Mouse (Mus musculus) midbrain, embryonic 11.5 days (tissue): ENCODE data around the gene Heatr5a. TPM values are rescaled to one million over a fixed set of nuclear protein-coding genes. Genes with fewer than 3 reads are reported as not detected.
A peak's percentile ranks its signal among the peaks of the same experiment; 100 is the strongest.

Experiments used
- ATAC-seq: fragments of 200-750 bp; cut with Nextera tagmentation; 2 replicates; pipeline ENCODE4 v1.8.0; 2017; ENCODE audit warnings: moderate TSS enrichment, moderate library complexity; ENCODE audit not compliant: low FRiP score
- DNase-seq: peaks from one replicate; pipeline ENCODE4 v3.0.0; 2015; ENCODE audit warnings: low spot score; ENCODE audit errors: missing footprints
- H3K27ac ChIP-seq: fragments of 300-500 bp; sonication (generic); 2 replicates; pipeline ENCODE4 v1.5.1; 2014; ENCODE audit warnings: low read depth, low read length
- H3K27me3 ChIP-seq: fragments of 300-500 bp; sonication (generic); 2 replicates; pipeline ENCODE4 v1.6.1; 2014; ENCODE audit warnings: mild to moderate bottlenecking, low read length, moderate library complexity, mixed read lengths; ENCODE audit not compliant: control insufficient read depth, insufficient read depth
- H3K36me3 ChIP-seq: fragments of 300-500 bp; sonication (generic); 2 replicates; pipeline ENCODE4 v1.6.1; 2014; ENCODE audit warnings: mild to moderate bottlenecking, low read length, moderate library complexity, mixed read lengths; ENCODE audit not compliant: control insufficient read depth, insufficient read depth
- H3K4me1 ChIP-seq: fragments of 300-500 bp; sonication (generic); 2 replicates; pipeline ENCODE4 v1.6.1; 2014; ENCODE audit warnings: low read length; ENCODE audit not compliant: control insufficient read depth, insufficient read depth
- H3K4me2 ChIP-seq: fragments of 300-500 bp; sonication (generic); 2 replicates; pipeline ENCODE4 v1.6.1; 2014; ENCODE audit warnings: mild to moderate bottlenecking, moderate library complexity
- H3K4me3 ChIP-seq: fragments of 300-500 bp; sonication (generic); 2 replicates; pipeline ENCODE4 v1.5.1; 2014; ENCODE audit warnings: low read depth, low read length
- H3K9ac ChIP-seq: fragments of 300-500 bp; sonication (generic); 2 replicates; pipeline ENCODE4 v1.6.1; 2014; ENCODE audit warnings: low read length
- H3K9me3 ChIP-seq: fragments of 300-500 bp; sonication (generic); 2 replicates; pipeline ENCODE4 v1.6.1; 2016; ENCODE audit warnings: low read length; ENCODE audit not compliant: control insufficient read depth
- WGBS: fragments of 180-500 bp; shearing (Covaris S2); extraction: QIAGEN DNeasy Blood & Tissue Kit; methylation state at CpG from one replicate; pipeline ENCODE4 v1.1.7; 2014; 5-methylcytosine and 5-hydroxymethylcytosine counted together
- polyA plus RNA-seq: library from polyadenylated mRNA; unstranded; fragments of >200 nt; fragmentation: Nextera tagmentation; extraction: Ambion mirVana; gene quantifications from 2 replicates; pipeline ENCODE4 v1.2.1, GENCODE M21; 2014

Gene Heatr5a
- polyA plus RNA-seq, 1 experiment from 2014 or later, result 9.5 TPM

DNA sequence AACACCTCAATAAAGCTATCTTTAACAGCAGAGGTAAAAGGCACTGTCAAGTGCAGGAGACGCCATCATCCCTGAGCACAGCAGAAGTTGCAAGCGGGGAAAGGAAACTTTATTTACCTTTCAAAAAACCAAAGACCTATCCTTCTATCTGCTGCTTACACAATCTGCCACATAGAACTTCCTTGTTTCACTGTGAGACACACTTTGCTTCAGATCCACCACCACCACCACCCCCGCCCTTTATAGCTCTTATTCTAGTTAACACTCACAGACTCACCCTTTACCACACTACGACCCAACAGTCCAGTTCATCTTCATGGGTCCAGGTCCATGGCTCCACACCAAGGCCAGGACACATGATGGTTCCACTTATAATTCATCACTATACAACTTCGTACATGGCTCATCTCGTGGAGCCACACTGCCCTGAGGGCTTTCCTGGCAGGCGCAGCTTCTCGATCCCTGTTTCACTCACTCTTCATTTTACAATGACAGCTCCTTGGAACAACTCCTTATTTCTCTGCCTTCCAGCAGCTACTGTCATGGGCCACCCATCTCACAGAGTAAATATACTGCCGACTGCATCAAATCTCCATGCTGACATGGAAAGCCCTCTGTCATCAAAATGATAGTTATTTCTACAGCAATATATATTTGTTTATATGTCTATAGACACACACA is 3.1 kb downstream of the Heatr5a start:
- DNase-seq, result no peak
- Histone ChIP-seq H3K27me3 (no peaks in the 10 kb centered on the region), H3K4me3 (no peak overlapping the region), H3K36me3 (no peaks in the 10 kb centered on the region), H3K27ac (no peak overlapping the region), H3K9me3 (no peaks in the 10 kb centered on the region), H3K4me1 (peaks cover 5% of the 10 kb centered on the region; the same call in 1 of the 2 replicates), H3K9ac (no peak overlapping the region), H3K4me2 (no peak overlapping the region)
- 87% methylated on average over 9 of the region's 9 CpGs for WGBS
- no peak for ATAC-seq

DNA sequence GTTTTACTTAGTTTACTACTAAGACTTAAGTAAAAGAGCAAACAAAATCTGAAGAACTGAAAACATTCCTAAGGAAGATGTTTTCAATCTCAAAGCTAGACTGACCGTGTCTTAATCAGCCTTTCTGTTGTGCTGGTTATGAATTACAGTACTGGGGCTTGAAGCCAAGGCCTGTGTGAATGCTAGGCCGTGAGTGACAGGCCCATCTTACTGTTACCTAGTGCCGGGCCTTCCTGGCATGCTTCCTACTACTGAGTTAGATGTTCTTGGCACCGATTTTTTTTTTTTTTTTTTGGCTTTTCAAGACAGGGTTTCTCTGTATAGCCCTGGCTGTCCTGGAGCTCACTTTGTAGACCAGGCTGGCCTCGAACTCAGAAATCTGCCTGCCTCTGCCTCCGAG is 13.5 kb downstream of the Heatr5a start:
- DNase-seq (no peak), ATAC-seq (no peak)

DNA sequence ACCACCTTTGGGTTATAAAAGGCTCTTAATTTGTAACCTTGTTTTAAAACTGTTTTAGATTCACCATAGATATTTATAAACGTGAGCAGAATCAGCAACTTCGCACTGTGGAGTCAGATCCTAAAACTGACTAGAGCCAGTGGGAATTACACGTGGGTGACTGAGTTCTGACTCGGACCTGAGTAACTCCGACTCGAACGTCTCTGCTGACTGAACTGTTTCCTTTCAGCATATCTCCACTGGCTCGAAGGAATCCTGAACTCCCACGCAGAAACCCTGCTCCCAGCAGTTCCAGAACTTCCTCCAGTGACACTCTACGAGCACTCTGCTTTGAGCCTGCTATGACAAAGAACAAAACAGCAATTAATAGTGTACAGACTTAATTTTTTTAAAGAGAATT is 18.8 kb downstream of the Heatr5a start:
- Histone ChIP-seq H3K4me3 (no peak overlapping the region), H3K4me2 (no peak overlapping the region), H3K4me1 (no peaks in the 10 kb centered on the region), H3K36me3 (peaks cover 14% of the 10 kb centered on the region; the same call in 1 of the 2 replicates), H3K27me3 (no peaks in the 10 kb centered on the region), H3K9ac (no peak overlapping the region), H3K9me3 (no peaks in the 10 kb centered on the region), H3K27ac (no peak overlapping the region)
- DNase-seq (peak; percentile 72), ATAC-seq (no peak)
- 85% methylated on average over 10 of the region's 10 CpGs for WGBS

More for the DNA sequence above, 13.5 kb downstream of the Heatr5a start:
- no peak overlapping the region for H3K27ac ChIP-seq
- WGBS, result 91% methylated on average over 6 of the region's 6 CpGs
- no peaks in the 10 kb centered on the region for H3K36me3 ChIP-seq
- H3K9me3 ChIP-seq, result no peaks in the 10 kb centered on the region
- no peak overlapping the region for H3K9ac ChIP-seq
- no peaks in the 10 kb centered on the region for H3K4me1 ChIP-seq
- H3K4me3 ChIP-seq, result no peak overlapping the region
- H3K4me2 ChIP-seq, result no peak overlapping the region
- H3K27me3 ChIP-seq, result no peaks in the 10 kb centered on the region

DNA sequence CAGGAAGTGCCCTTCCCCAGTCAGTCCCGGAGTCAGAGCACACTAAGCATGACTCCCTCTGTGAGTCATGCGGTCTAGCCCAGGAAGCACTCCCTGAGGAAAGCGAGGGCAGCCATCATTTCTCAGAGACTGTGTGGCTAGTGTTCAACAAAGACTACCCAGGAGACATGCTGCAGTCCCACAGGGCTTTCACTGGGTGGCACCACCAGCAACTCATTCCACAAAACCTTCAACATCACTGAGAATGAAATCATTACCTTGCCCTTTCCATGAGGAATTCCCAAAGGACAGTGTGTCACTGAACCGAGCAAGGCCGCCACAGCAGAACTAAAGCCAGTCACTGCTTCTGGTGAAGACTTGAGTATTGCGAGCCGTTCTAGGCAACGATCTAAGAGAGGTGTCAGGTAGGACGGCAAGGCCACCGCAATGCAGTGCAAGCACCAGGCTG is 23.6 kb downstream of the Heatr5a start:
- Histone ChIP-seq H3K4me2 (no peak overlapping the region), H3K9me3 (no peaks in the 10 kb centered on the region), H3K9ac (no peak overlapping the region), H3K36me3 (peaks cover 14% of the 10 kb centered on the region; the same call in 1 of the 2 replicates), H3K4me1 (no peaks in the 10 kb centered on the region), H3K27ac (no peak overlapping the region), H3K27me3 (no peaks in the 10 kb centered on the region), H3K4me3 (no peak overlapping the region)
- peak; percentile 80 for DNase-seq
- no peak for ATAC-seq
- 93% methylated on average over 10 of the region's 10 CpGs for WGBS

DNA sequence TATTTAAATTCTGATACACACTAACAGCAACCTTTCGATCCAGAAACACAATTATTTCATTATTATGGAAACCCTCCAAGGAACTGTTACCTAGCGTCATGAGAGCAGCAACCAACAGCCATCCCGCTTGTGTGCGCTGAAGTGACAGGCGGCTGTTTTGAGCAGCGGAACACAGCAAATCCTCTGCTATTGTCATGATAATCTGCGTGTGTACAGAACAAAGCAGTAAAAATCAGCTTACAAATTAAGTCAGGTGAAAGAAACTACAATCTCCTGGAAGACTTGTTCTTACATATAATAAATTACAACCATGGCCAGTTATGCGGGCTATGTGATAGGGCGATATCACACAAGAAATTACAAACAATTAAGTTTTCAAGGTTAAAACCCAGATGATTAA is 25.8 kb downstream of the Heatr5a start:
- Histone ChIP-seq H3K27me3 (no peaks in the 10 kb centered on the region), H3K9ac (no peak overlapping the region), H3K4me1 (no peaks in the 10 kb centered on the region), H3K4me3 (no peak overlapping the region), H3K36me3 (peaks cover 7% of the 10 kb centered on the region; the same call in 1 of the 2 replicates), H3K27ac (no peak overlapping the region), H3K4me2 (no peak overlapping the region), H3K9me3 (no peaks in the 10 kb centered on the region)
- WGBS, result 38% methylated on average over 9 of the region's 9 CpGs
- DNase-seq (peak; percentile 81), ATAC-seq (no peak)

DNA sequence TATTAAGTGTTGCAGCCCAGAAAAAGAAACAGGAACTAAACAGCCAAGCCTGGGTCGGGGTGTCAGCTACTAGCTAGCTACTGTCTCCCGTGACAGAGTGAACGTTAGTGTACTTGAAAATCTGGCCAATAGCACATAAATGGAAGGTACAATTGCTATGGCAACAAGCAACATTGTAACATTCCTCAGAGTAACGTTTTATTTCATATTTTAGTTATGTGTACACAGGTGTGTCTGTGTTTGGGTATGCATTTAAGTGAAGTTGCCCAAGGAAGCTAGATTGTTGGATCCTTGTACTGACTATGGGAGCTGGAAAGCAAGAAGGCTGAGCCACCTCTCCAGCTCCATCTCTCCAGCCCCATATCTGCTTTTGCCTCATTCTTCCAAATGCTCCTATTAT is 31.3 kb downstream of the Heatr5a start:
- Histone ChIP-seq H3K9ac (no peak overlapping the region), H3K27me3 (no peaks in the 10 kb centered on the region), H3K4me1 (no peaks in the 10 kb centered on the region), H3K4me2 (no peak overlapping the region), H3K9me3 (no peaks in the 10 kb centered on the region), H3K36me3 (no peaks in the 10 kb centered on the region), H3K4me3 (no peak overlapping the region), H3K27ac (no peak overlapping the region)
- WGBS, result 88% methylated on average over 4 of the region's 4 CpGs
- ATAC-seq (no peak), DNase-seq (no peak)

DNA sequence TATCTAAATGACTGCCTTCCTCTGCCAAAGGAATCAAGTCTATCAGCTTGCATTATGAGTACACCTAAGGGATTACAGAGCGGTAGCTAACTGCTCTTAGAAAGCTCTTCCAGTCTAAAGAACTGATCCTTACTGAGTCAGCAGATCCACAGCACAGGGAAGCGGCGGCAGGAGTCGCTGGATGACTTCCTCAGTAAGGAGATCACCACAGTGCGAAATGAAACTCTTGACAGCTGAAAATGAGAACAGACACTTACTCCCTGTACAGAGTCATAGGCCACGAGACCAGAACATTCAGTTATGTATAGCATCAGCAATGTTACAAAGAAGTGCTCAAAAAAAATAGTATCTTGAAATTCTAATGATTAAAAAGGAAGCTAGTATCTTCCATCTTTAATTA is 33.2 kb downstream of the Heatr5a start:
- Histone ChIP-seq H3K27me3 (no peaks in the 10 kb centered on the region), H3K4me2 (no peak overlapping the region), H3K27ac (no peak overlapping the region), H3K9me3 (no peaks in the 10 kb centered on the region), H3K36me3 (no peaks in the 10 kb centered on the region), H3K9ac (no peak overlapping the region), H3K4me1 (no peaks in the 10 kb centered on the region), H3K4me3 (no peak overlapping the region)
- 87% methylated on average over 6 of the region's 6 CpGs for WGBS
- ATAC-seq, result no peak
- DNase-seq, result no peak

DNA sequence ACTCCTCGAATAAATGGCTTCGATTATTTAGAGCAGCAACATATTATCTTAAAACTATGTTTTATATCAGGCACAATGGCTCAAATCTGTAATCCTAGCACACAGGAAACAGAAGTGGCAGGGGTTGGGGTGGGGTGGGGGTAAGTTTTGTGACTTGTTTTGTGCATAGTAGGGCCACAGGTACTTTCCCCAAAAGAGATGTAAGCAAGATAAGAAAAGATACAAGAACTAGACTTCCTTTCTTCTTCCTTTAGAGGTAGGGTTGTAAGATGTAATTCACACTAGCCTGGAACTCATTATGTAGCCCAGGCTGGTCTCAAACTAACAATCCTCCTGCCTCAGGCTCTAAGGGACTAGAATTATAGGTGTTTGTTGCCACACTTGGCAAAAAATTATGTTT is 41.5 kb downstream of the Heatr5a start:
- H3K4me1 ChIP-seq, result no peaks in the 10 kb centered on the region
- no peak overlapping the region for H3K9ac ChIP-seq
- DNase-seq (no peak), ATAC-seq (no peak)
- WGBS, result 95% methylated on average over 2 of the region's 2 CpGs
- no peaks in the 10 kb centered on the region for H3K9me3 ChIP-seq
- H3K27me3 ChIP-seq, result no peaks in the 10 kb centered on the region
- no peak overlapping the region for H3K4me3 ChIP-seq
- H3K4me2 ChIP-seq, result no peak overlapping the region
- no peaks in the 10 kb centered on the region for H3K36me3 ChIP-seq
- H3K27ac ChIP-seq, result no peak overlapping the region

DNA sequence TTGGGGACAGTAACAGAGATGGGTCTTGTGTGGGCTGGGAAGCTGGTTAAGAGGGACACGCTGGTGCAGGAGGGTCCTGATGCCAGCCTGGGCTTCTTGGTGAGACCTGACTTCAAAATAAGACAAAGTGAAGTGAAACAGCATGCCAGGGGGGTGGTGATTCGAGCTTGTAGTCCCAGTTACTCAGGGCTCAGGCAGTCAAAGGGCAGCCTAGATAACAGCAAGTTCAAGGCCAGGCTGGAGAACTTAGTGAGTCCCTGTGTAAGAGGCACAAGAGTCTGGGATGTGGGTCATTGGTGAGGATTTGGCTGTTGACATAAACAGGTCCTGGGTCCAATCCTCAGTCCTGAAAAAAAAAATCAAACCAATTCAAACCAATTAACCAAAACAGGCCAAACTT is 53.9 kb downstream of the Heatr5a start:
- Histone ChIP-seq H3K27me3 (no peaks in the 10 kb centered on the region), H3K4me1 (no peaks in the 10 kb centered on the region), H3K4me2 (no peak overlapping the region), H3K27ac (no peak overlapping the region), H3K9me3 (no peaks in the 10 kb centered on the region), H3K4me3 (no peak overlapping the region), H3K36me3 (peaks cover 5% of the 10 kb centered on the region; the same call in 1 of the 2 replicates), H3K9ac (no peak overlapping the region)
- DNase-seq (no peak), ATAC-seq (no peak)
- 92% methylated on average over 2 of the region's 2 CpGs for WGBS
